Mouse (Mus musculus) bone marrow macrophage, adult 2 months (primary cell): ENCODE data around the gene Usp20.
"Not testable (repeated sequence)": the region's sequence is repeated elsewhere in the genome, so short reads cannot be mapped to it uniquely, and the experiment has no call there.

Experiments used
- CTCF ChIP-seq: IDR thresholded peaks from 2 replicates; pipeline ENCODE4 v1.5.1; 2012; ENCODE audit warnings: low read depth, mild to moderate bottlenecking, low read length, moderate library complexity
- POLR2A ChIP-seq: IDR thresholded peaks from 2 replicates; pipeline ENCODE4 v1.6.1; 2012; ENCODE audit warnings: mild to moderate bottlenecking, low read depth, low read length, borderline replicate concordance

DNA sequence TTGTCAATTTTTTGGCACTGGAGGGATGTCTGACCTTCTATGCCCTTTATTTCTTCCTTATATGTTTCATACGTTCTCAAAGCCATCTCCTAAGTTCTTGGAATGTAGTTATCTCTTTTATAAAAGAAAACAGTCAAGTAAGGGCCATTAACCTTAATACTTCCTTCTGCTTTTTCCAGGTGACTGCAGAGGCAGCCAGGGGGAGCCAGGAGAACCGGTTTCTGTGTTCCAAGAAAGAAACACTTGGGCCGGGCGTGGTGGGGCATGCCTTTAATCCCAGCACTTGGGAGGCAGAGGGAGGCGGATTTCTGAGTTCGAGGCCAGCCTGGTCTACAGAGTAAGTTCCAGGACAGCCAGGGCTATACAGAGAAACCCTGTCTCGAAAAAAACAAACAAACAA, 40.0 kb upstream of the Usp20 start:
- TF ChIP-seq CTCF, POLR2A: not testable (repeated sequence)
